Mouse (Mus musculus) lung, postnatal 14 days (tissue): ENCODE measurements around the gene Zfp664.
A peak's percentile ranks its signal among the peaks of the same experiment; 100 is the strongest.

Source experiments
- DNase-seq: peaks from one replicate; pipeline ENCODE4 v3.0.0; 2021

Gene Zfp664

DNA sequence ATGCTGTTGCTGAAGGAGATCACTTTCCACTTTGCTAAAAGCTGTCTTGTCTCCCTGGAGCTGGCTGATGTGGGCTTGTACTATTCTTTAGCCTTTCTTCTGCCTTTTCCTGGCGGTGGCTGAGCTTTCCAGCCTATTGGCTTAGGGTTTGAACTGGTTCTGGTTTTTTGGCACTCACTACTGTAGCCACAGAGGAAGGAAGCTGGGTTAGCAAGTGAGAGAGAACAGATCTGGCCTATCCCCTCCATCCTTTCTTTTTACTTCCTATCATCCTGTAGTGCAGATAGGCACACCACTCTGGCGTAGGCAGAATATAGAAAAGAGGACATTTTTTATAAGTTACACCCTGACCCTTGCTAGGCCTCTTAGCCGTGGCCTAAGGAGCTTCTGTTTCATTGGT, 10.6 kb downstream of the Zfp664 start:
- DNase-seq, result no peak

DNA sequence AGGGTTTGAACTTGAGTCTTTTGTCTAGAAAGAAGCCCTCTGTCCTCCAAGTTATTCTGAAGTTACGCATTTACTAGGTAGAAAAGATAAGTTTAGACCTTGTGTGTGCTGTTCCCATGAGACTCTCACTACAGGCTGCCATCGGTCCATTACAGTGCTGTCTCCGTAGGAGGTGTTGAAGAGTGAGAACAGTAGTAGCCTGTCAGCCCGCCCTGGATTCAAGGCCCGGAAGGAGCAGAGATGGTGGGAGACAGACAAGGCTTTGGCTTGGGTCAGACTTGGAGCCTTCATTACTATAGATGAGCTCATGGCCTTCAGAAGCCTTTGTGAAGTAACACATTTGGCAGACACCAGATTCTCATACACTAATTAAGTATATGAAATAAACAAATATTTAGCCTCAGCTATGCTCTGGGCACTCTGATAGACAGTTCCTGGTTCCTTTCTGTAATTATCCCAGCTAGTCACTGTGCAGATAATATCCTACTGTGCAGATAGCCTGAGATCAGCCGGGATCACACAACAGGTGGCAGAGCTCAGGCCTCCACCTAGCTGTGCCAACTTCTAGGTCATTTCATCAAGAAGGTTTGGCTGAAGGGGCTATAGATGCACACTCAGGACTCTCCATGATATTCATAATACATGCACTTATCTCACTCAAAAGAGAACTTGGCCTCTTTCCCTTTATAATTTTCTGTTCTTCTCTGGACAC, 11.6 kb downstream of the Zfp664 start:
- no peak for DNase-seq

DNA sequence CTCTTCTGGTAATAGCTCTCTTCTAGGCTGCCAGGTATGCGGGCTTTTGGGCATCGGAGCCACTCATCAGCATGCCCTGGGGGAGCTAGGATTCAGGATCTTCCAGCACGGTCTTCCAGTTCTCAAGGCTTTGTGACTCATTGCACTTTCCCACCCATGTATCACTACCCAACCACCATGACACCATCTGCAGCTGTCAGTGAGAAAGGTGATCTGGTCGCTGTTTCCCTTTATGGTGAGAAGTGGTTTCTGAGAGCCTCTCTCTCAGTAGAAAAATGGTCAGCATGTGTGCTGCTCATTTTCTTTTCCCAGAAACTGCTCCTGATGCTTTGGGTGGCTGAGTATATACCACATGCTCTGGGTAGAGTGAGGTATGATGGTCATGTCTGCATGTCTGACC, 16.8 kb downstream of the Zfp664 start:
- DNase-seq, result no peak

DNA sequence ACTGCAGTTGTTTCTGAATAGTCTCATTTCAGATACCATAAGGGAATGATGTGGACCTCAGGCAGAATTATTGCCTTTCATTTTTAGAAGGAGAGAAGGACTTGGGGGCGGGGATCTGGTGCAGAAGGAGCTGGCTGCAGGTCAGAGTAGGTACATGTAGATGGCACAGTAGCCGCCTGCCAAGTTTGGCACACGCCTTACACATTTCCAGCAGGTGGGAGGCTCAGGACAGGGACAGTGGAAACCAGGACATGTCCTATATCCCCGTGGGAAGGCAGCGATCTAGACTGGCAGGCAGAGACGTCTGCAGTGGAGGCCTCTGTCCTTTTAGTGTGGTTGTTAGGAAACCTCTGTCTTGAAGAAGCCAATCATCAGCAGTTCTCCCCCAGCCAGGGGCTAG, 17.3 kb downstream of the Zfp664 start:
- no peak for DNase-seq

DNA sequence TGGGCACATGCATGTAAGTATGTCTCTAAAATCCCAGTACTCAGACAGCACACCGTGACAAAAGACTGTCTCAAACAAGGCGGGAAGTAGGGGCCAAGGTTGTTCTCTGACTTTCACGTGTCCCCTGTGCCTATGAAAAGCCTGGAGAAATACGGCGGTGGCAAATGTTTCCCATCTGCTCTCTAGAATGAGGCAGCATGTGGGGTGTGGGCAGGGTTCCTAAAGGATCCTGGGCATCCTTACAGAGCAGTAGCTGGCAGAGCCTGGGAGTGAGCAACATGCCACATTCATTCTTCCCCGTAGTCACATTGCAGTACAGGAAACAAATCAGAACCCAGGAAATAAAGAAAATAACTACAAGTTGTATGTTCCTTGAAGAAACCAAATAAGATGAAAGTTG, 21.4 kb downstream of the Zfp664 start:
- no peak for DNase-seq

DNA sequence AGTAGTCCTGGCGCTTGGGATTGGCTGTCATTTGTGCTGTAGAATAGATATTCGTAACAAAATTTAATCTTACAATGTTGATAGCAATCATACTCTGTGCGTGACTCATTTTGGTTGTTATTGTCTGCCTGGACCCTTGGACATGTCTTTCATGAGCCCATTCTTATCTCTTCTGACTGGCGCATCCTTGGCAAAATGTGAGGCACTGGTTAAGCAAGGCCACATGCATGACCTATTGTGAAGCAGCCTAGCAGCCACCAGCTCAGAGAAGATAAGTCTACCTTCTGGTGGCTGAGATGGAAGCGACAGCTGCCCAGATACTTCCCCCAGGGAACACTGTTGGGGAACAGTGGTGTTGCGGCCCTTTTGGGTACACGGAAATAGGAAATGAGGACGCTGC, 26.2 kb downstream of the Zfp664 start:
- DNase-seq, result no peak

DNA sequence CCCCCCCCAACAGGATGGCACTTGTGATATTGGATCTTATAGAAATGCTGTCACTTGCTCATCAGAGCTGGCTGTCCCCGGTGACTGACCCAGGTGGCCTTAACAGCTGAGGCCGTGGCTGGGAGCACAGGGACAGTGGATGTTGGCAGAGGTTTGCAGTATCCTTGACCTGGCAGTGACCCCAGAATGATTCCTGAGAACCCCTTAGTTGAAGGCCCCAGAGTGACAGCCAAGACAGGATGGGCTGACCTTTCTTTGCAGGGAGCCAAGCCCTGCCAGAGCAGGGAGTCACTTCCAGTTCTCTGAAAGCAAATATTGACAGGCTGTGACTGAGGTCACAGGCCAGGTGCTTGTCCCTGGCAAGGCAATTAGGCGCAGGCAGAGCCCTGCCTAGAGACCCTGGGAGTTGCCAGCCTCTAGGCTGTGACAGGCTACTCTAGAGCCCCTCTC, 29.5 kb downstream of the Zfp664 start:
- DNase-seq, result no peak

DNA sequence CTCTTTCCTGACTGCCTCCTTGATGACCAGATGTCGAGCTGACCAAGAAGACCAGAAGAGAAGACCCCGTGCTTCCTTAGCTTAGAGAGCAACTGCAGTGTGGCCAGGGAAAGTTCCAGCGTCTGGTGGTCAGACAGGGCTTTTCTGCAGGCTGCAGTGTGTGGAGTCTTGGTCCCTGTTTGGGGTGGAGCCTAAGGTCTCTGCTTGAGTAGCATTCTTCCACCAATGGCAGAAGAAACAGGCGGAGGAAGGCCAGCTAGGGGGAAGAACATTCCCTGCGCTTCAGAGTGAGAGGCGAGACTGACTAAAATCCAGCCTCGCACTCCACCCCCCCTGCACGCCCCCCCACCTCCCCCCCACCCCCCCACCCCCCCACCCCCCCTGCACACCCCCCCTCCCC, 33.6 kb downstream of the Zfp664 start:
- DNase-seq, result no peak

DNA sequence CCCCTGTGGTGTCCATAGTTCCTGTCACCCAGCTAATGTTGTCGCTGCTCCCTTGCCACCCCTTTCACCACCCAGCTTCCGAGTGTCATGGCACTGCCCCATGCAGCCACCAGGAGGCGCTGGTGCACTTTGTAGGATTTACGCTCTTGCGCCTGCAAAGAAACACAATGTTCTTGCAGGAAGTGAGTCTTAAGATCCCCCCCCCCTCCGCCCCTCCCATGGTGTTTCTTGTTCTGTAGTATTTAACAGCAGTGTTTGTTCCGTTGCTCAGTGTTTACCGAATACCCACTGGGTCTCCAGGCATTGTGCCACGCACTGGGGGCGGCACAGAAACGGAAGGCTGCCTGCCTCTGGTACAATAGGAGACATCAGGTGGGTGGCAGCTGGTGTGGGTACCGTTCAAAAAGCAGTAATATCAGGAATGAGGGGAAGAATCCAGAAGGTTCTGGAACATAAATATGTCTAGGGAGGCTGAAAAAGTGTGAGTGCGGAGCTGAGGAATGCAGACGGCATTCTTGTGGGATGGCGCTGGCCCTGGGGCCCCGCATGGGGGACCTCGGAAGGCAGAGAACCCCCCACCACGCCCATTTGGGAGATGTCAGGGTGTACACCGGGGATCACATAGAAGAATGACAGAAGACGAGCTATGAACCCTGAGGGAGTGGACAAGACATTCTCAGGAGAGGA, 37.6 kb downstream of the Zfp664 start:
- peak; percentile 92 for DNase-seq

DNA sequence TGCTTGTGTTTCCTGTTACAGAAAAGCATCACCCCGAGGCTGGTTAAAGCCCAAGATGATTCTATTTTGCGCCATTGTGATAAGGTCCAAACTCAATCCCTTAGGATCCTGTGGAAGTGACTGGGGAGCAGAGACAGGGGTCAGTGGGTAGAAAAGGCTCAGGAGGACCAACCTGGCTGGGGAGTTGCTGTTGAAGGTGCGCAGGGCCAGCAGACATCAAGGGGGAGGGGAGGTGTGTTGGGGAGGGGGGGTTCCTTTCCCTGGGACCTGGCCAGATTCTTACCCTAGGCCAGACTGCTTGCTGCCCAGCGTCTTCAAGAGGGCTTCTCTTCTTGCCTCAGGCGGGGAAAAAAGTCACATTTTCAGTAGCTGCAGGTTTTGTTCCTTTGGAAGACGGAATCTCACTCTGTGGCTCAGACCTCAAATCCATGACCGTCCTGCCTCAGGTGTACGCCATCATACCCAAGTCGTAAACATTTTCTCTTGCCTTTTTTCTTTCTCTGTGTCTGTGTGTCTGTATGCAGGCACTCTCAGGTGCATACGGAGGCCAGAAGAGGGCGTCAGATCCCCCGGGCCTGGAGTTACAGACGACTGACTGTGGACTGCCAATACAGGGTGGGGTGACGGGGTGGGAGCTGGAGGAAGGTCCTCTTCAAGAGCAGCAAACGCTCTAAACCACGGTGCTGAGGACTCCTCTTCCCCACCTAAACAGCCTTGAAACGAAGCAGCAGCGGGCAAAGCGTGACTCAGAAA, 38.4 kb downstream of the Zfp664 start:
- DNase-seq, result no peak

DNA sequence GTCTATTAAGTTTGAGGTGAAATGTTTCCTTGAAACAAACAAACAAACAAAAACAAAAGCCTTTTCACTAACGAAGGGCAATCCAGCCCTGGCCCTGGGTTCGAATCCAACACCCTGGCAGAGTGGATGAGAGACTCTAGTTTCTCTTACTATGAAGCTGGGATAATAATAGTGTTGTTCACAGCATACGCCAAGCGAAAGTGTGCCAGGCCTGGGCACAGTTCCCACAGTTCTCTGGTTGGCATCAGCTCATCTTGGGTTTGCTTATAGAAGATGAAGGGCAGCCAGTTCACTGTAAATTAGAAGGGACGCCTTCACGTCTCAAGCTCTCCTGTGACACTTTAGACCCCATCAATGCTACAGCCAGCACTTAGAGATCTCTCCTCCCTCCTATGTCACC, 39.2 kb downstream of the Zfp664 start:
- no peak for DNase-seq

DNA sequence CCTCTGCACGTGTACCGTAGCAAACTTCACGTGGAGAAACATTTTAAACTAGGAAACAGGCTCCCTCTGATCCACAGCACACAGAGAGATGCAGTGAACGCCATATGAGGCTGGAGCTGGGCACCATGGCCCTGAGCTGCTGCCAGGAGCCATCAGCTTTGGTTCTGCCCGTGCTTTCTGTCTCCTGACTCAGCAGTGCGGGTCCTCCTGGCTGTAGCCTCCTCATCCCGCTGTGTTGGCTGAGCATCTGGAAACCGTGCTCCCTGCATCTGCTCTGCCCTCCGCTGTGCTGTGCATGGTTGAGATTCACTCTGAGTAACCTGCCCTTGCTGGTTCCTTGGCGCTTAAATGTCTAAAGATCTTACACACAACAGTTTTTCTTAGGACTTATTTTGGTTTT, 39.7 kb downstream of the Zfp664 start:
- no peak for DNase-seq

DNA sequence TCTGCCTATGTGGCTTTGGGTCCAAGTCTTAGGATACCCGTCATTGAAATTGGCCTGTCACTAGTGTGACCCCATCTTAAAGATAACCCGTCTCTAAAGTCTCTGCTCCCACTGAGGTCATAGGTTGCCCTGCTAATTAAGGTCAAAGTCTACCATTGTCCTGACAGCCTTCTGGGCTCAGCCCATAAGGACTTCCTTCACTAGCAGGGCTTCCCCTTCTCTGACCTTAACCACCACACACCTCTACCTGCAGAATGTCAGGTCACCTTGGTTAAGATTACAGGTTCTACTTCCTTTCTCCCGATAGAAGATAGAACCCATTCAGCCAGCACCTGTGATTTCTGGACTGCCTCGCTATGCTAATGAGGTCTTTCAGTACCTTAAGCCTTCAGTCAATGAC, 41.4 kb downstream of the Zfp664 start:
- DNase-seq, result no peak

DNA sequence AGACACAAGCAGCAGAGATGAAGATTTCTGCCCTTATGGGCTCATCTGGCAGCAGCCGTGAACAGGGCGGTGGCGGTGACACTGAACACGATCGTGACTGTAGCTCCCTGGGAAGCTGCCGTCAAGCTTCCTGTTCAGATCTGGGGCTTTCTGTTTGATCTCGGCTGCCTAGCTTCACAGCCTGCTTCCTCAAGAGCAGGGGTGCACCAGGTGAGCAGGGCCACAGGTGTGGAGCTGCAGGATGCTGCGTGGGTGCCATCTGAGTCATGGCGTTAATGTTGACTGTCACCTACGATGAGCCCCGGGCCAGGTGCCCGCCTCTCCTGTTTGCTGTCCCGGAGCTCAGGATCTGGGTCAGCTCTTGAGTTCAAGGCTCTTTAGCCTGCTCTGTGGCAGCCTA, 44.4 kb downstream of the Zfp664 start:
- no peak for DNase-seq

DNA sequence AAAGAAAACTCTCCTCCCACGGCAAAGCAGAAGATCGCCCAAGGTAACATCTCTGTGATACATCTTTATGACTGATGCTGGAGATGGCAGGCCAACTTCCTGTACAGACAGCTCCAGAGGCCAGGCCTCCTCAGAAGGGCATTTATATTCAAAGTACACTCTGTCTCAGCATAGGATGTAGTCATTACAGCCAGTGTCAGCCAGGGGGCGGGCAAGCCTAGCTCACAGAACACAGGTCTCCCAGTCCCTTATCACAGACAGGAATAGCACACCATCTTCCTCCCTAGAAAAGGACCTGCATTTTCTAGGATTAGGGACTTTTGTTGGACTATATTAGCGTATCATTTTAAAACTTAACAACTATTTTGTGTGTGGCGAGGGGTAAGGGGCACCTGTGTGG, 46.4 kb downstream of the Zfp664 start:
- peak; percentile 87 for DNase-seq

DNA sequence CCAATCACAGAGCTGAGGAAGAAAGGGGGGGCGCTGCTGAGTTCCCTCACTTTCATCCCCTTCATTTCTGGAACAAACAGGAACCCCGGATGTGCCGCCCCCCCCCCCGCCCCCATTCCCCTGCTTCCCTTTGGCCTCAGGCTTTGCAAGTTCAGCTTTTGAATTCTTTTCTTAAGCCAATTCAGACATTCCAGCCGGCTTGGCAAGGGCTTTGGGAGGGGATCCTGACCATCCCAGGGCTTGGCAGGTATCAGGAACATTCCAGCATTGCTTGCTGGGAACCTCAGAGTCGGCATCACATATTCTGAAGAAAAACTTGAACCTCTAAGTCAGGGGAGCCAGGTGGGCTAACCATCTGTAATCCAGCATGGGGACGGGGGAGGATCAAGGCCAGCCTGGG, 49.8 kb downstream of the Zfp664 start:
- DNase-seq, result no peak

DNA sequence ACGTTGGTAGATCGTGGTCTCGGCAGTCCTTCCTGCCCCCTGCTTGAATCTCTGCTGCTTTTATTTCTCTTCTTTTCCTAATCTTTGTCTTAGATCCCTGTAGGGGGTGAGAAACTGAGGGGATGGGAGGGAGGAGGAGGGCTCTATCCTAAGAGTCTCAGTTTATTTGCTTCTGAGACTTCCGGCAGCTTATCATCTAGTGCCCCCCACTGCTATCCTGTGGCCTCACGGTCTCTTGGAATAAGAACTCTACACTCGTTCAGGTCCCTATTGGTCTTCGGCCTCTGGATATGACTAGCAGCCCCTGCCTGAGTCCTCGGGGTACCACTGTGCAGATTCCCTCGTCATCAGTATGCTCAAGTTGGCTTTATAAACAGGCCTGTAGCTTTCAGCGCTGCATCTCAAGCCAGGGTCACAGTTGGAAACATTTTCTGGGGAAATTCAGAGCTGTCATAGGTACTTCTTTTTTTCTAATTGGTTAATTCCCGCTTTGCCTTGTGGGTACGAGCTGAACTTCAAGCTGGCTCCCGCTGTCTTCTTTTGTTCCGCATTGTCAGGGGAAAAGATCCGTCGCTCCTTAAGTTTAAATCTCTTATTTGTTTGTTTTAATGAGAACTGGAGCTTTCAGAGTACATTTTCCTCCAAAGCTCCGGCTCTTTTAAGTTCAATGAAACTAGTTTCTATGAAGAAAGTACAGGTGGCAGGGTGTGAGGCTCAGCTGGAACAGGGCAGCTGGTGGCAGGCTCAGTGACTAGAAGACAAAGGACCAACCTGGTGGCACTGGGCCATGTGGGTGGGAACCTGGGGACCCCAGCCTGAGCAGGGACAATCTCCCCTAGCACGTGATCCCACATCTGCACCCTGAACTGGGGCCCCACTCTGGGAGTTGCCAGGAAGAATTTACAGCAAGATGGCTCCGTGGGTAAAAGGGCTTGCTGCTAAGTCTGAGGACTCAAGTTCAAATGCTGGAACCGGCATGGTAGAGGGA, 50.7 kb downstream of the Zfp664 start:
- no peak for DNase-seq

DNA sequence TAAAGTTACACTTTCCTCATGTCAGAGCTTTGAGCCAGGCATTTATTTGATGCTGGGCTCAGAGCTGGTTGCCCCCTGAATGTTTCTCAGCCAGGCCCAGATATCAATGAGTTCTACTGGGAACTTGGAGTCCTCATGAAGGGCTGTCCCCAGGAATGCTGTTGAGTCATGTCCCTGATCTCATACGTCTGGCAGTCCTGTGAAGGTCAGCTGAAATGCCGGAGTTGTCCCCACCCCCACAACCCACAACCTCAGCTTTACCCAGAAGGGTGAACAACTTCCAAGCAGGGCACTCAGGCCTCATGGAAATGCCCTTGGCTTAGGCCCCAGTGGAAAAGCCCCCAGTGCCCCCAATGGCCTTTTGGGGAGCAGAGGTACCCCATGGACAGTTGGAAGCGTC, 57.3 kb downstream of the Zfp664 start:
- no peak for DNase-seq

DNA sequence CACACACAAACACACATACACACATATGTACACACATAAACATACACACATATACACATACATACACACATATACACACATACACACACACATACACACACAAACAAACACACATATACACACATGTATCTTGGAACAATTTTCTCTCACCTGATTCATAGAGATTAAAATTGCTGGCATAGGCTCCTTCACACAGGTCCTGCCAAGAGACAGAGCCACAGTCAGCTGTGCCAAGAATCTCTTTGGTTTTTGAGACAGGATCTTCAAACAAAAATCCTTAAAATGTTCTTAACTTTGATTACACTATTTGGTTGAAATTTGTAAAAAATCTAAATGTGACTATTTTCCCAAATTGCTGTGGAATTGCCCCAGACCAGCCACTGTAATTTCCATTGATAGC, 58.9 kb downstream of the Zfp664 start:
- DNase-seq, result no peak

DNA sequence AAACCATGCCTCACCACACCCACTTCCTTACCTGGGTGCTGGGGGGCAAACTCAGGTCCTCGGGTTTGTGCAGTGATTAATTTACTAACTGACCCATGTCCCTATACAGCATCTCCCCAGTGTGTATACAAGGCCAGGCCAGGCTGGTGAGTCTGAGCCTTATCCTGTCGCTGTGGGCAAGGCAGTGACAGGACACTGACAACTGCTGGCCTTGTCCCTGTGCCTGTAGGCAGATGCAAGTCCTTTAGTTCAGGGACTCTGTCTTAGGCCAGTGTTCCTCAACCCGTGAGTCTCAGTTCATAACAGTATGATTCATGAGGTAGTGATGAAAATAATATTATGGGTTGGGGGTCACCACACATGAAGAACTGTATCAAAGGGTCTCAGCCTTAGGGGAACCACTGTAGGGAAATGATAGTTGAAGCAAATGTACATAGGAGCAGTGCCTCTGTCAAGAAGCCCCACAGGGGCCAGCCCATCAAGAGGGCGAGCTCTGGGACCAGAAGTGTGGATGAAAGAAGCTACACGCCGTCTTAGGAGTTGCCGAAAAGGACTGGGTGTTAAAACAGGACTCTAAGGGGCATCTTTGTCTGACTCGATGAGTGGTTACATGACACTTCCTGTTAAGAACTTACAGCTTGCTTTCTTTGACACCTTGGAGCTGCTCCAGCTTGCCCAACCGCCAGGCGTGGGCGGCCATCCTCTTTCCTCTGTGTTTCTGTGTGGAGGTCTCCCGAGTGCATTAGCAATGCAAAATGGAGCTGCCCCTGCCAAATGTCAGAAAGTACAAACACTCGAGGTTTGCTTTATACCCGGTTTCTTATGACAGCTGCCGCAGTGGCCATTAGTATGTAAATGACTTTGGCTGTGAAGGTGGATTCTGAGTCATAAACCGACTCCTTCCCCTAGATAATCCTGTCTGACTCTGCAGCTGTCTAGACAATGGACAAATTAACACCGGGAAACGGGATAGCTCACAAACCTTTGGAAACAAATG, 60.2 kb downstream of the Zfp664 start:
- peak; percentile 49 for DNase-seq

DNA sequence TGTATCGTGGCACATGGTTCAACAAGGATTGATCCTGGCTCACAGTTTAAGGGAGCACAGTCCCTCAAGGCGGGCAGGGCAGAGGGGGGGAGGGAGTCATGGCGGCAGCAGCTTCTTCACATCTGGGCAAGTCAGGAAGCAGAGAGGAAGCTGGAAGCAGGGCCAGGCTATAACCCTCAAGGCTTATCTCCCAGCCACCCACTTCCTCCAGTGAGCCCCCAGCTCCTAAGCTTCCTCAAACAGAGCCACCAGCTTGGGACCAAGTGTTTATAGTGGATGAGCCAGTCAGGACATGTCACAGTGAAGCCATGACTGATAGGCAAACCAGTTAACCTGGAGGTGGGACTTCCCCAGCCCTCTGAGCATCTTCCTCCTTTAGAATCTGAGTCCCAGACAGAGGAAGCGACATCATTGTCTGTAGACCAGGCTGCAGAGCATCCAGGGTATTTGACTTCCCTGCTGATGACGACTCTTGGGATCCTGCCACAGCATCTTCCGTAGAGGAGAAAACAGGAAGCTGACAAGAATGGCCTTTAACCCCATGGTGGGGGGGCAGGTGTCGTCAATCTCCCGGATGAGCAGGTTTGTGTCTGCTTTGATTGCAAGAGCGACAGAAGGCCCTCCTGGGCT, 67.0 kb downstream of the Zfp664 start:
- peak; percentile 28 for DNase-seq
